Mouse (Mus musculus): ENCODE measurements around the gene Ticrr. TPM values are rescaled to one million over a fixed set of nuclear protein-coding genes. Genes with fewer than 3 reads are reported as not detected.

Ticrr gene
- polyA plus RNA-seq (2016; fragmentation: Nextera tagmentation; extraction: Ambion mirVana): 14.2 and 16.6 TPM in 2 replicates

- Histone ChIP-seq H3K9me3 (no peaks in the 10 kb centered on the region), H3K9ac (replicated peaks) (peak within 1 kb of the TSS; percentile 87), H3K4me3 (replicated peaks) (peak within 1 kb of the TSS; percentile 92), H3K4me1 (replicated peaks) (peaks cover 28% of the 10 kb centered on the region), H3K27ac (peak within 1 kb of the TSS; percentile 58), H3K4me2 (peak within 1 kb of the TSS; percentile 78), H3K36me3 (peaks cover 7% of the 10 kb centered on the region; the same call in 1 of the 2 replicates), H3K27me3 (peaks cover 3% of the 10 kb centered on the region; the same call in 1 of the 2 replicates)
- under 1% methylated on average over 39 of the region's 39 CpGs for WGBS
- peak; percentile 99 for ATAC-seq (ENCODE audit: insufficient number of reproducible peaks, insufficient read depth, low FRiP score, low TSS enrichment, low read depth)
Observed at GRCm38 (mm10) chr7:79659578-79660290, at the start of gene Ticrr. Ticrr (plus strand) TSS chr7:79660196.

- no peaks in the 10 kb centered on the region for H3K9me3 ChIP-seq
- no peak overlapping the region for H3K27ac ChIP-seq
- H3K27me3 ChIP-seq: peaks cover 96% of the 10 kb centered on the region
- no peaks in the 10 kb centered on the region for H3K36me3 ChIP-seq
- 72% methylated on average over 9 of the region's 9 CpGs for WGBS
- H3K4me2 ChIP-seq: no peak overlapping the region
- no peak overlapping the region for H3K4me3 ChIP-seq (replicated peaks)
- 0 out of 2 replicates have a peak, but pooled peaks cover 6% of the 10 kb centered on the region for H3K4me1 ChIP-seq (replicated peaks)
- no peak overlapping the region for H3K9ac ChIP-seq (replicated peaks)
- no peak for ATAC-seq (ENCODE audit: insufficient number of reproducible peaks, insufficient read depth, low FRiP score, low TSS enrichment, low read depth)
Observed at GRCm38 (mm10) chr7:79611901-79612300, 48.1 kb upstream of the Ticrr start.

GRCm38 (mm10) chr7:79612783-79613182, 47.2 kb upstream of the Ticrr start:
- ATAC-seq (ENCODE audit: insufficient number of reproducible peaks, insufficient read depth, low FRiP score, low TSS enrichment, low read depth): no peak
- H3K27me3 ChIP-seq: peaks cover 96% of the 10 kb centered on the region
- 14% methylated on average over 6 of the region's 6 CpGs for WGBS
- no peaks in the 10 kb centered on the region for H3K36me3 ChIP-seq
- H3K9ac ChIP-seq (replicated peaks): no peak overlapping the region
- no peaks in the 10 kb centered on the region for H3K4me1 ChIP-seq (replicated peaks)
- H3K4me2 ChIP-seq: no peak overlapping the region
- H3K27ac ChIP-seq: no peak overlapping the region
- no peaks in the 10 kb centered on the region for H3K9me3 ChIP-seq
- H3K4me3 ChIP-seq (replicated peaks): no peak overlapping the region

GRCm38 (mm10) chr7:79613314-79613713, 46.7 kb upstream of the Ticrr start:
- Histone ChIP-seq H3K9ac (replicated peaks) (no peak overlapping the region), H3K27me3 (peaks cover 96% of the 10 kb centered on the region), H3K36me3 (no peaks in the 10 kb centered on the region), H3K4me1 (replicated peaks) (no peaks in the 10 kb centered on the region), H3K4me2 (no peak overlapping the region), H3K4me3 (replicated peaks) (no peak overlapping the region), H3K9me3 (no peaks in the 10 kb centered on the region), H3K27ac (no peak overlapping the region)
- ATAC-seq (ENCODE audit: insufficient number of reproducible peaks, insufficient read depth, low FRiP score, low TSS enrichment, low read depth): no peak
- 61% methylated on average over 11 of the region's 11 CpGs for WGBS

- no peaks in the 10 kb centered on the region for H3K9me3 ChIP-seq
- no peak for ATAC-seq (ENCODE audit: insufficient number of reproducible peaks, insufficient read depth, low FRiP score, low TSS enrichment, low read depth)
- H3K36me3 ChIP-seq: no peaks in the 10 kb centered on the region
- H3K27ac ChIP-seq: no peak overlapping the region
- H3K4me3 ChIP-seq (replicated peaks): no peak overlapping the region
- H3K4me2 ChIP-seq: no peak overlapping the region
- WGBS: 71% methylated on average over 4 of the region's 4 CpGs
- H3K27me3 ChIP-seq: peaks cover 94% of the 10 kb centered on the region
- no peak overlapping the region for H3K9ac ChIP-seq (replicated peaks)
- no peaks in the 10 kb centered on the region for H3K4me1 ChIP-seq (replicated peaks)
Observed at GRCm38 (mm10) chr7:79615008-79615407, 45.0 kb upstream of the Ticrr start.

- no peak overlapping the region for H3K4me3 ChIP-seq (replicated peaks)
- H3K9me3 ChIP-seq: no peaks in the 10 kb centered on the region
- H3K27me3 ChIP-seq: peaks cover 84% of the 10 kb centered on the region
- no peak overlapping the region for H3K27ac ChIP-seq
- H3K4me1 ChIP-seq (replicated peaks): no peaks in the 10 kb centered on the region
- WGBS: 85% methylated on average over 1 of the region's 1 CpGs
- H3K4me2 ChIP-seq: no peak overlapping the region
- no peak overlapping the region for H3K9ac ChIP-seq (replicated peaks)
- H3K36me3 ChIP-seq: no peaks in the 10 kb centered on the region
- ATAC-seq (ENCODE audit: insufficient number of reproducible peaks, insufficient read depth, low FRiP score, low TSS enrichment, low read depth): no peak
Observed at GRCm38 (mm10) chr7:79615941-79616340, 44.1 kb upstream of the Ticrr start.

GRCm38 (mm10) chr7:79617418-79617817, 42.6 kb upstream of the Ticrr start, which contains the start of gene Rhcg:
Rhcg (minus strand) TSS chr7:79617657.
- Histone ChIP-seq H3K9ac (replicated peaks) (no peak within 1 kb of the TSS), H3K4me1 (replicated peaks) (no peaks in the 10 kb centered on the region), H3K4me2 (peak within 1 kb of the TSS; percentile 44), H3K4me3 (replicated peaks) (peak within 1 kb of the TSS; percentile 24), H3K27me3 (peaks cover 71% of the 10 kb centered on the region), H3K36me3 (no peaks in the 10 kb centered on the region), H3K27ac (no peak within 1 kb of the TSS), H3K9me3 (no peaks in the 10 kb centered on the region)
- 10% methylated on average over 33 of the region's 33 CpGs for WGBS
- no peak for ATAC-seq (ENCODE audit: insufficient number of reproducible peaks, insufficient read depth, low FRiP score, low TSS enrichment, low read depth)

- Histone ChIP-seq H3K27me3 (peaks cover 53% of the 10 kb centered on the region), H3K36me3 (no peaks in the 10 kb centered on the region), H3K4me3 (replicated peaks) (no peak overlapping the region), H3K4me1 (replicated peaks) (no peaks in the 10 kb centered on the region), H3K9ac (replicated peaks) (no peak overlapping the region), H3K27ac (no peak overlapping the region), H3K4me2 (no peak overlapping the region), H3K9me3 (no peaks in the 10 kb centered on the region)
- 69% methylated on average over 4 of the region's 4 CpGs for WGBS
- no peak for ATAC-seq (ENCODE audit: insufficient number of reproducible peaks, insufficient read depth, low FRiP score, low TSS enrichment, low read depth)
Observed at GRCm38 (mm10) chr7:79619493-79619892, 40.5 kb upstream of the Ticrr start.

GRCm38 (mm10) chr7:79623086-79623485, 36.9 kb upstream of the Ticrr start:
- Histone ChIP-seq H3K4me3 (replicated peaks) (no peak overlapping the region), H3K9me3 (no peaks in the 10 kb centered on the region), H3K9ac (replicated peaks) (no peak overlapping the region), H3K36me3 (no peaks in the 10 kb centered on the region), H3K27me3 (peaks cover 17% of the 10 kb centered on the region), H3K27ac (no peak overlapping the region), H3K4me1 (replicated peaks) (no peaks in the 10 kb centered on the region), H3K4me2 (no peak overlapping the region)
- ATAC-seq (ENCODE audit: insufficient number of reproducible peaks, insufficient read depth, low FRiP score, low TSS enrichment, low read depth): no peak
- 69% methylated on average over 8 of the region's 8 CpGs for whole genome bisulfite sequencing

GRCm38 (mm10) chr7:79626170-79626569, 33.8 kb upstream of the Ticrr start:
- no peak overlapping the region for H3K9ac ChIP-seq (replicated peaks)
- H3K4me1 ChIP-seq (replicated peaks): no peaks in the 10 kb centered on the region

GRCm38 (mm10) chr7:79628271-79628913, 31.6 kb upstream of the Ticrr start:
- Histone ChIP-seq H3K4me2 (no peak overlapping the region), H3K27me3 (peaks cover 16% of the 10 kb centered on the region), H3K4me1 (replicated peaks) (no peaks in the 10 kb centered on the region), H3K4me3 (replicated peaks) (no peak overlapping the region), H3K9me3 (no peaks in the 10 kb centered on the region), H3K36me3 (no peaks in the 10 kb centered on the region), H3K9ac (replicated peaks) (no peak overlapping the region), H3K27ac (no peak overlapping the region)
- 70% methylated on average over 4 of the region's 4 CpGs for WGBS
- no peak for ATAC-seq (ENCODE audit: insufficient number of reproducible peaks, insufficient read depth, low FRiP score, low TSS enrichment, low read depth)

More at GRCm38 (mm10) chr7:79626170-79626569, 33.8 kb upstream of the Ticrr start:
- no peak for ATAC-seq (ENCODE audit: insufficient number of reproducible peaks, insufficient read depth, low FRiP score, low TSS enrichment, low read depth)
- H3K4me2 ChIP-seq: no peak overlapping the region
- H3K27ac ChIP-seq: no peak overlapping the region
- peaks cover 6% of the 10 kb centered on the region; the same call in 1 of the 2 replicates for H3K27me3 ChIP-seq
- H3K36me3 ChIP-seq: no peaks in the 10 kb centered on the region
- no peak overlapping the region for H3K4me3 ChIP-seq (replicated peaks)
- no peaks in the 10 kb centered on the region for H3K9me3 ChIP-seq
- 91% methylated on average over 5 of the region's 5 CpGs for WGBS

Measured in limb, embryonic 12.5 days (tissue).